Mouse (Mus musculus) forebrain, embryonic 16.5 days (tissue): Measurements from ENCODE around the gene Sox30. TPM values are rescaled to one million over a fixed set of nuclear protein-coding genes. Genes with fewer than 3 reads are reported as not detected.
A peak's percentile ranks its signal among the peaks of the same experiment; 100 is the strongest.

Experiments
- ATAC-seq: fragments of 200-750 bp; cut with Nextera tagmentation; 2 replicates; pipeline ENCODE4 v1.8.0; 2017; ENCODE audit warnings: mild to moderate bottlenecking, moderate library complexity
- H3K27ac ChIP-seq: fragments of 300-500 bp; sonication (generic); 2 replicates; pipeline ENCODE4 v1.5.1; 2014; ENCODE audit warnings: low read length, control low read depth
- H3K27me3 ChIP-seq: fragments of 300-500 bp; sonication (generic); replicated peaks from 2 replicates; pipeline ENCODE4 v1.6.1; 2014; ENCODE audit warnings: low read length; ENCODE audit not compliant: control insufficient read depth, insufficient read depth
- H3K36me3 ChIP-seq: fragments of 300-500 bp; sonication (generic); 2 replicates; pipeline ENCODE4 v1.6.1; 2014; ENCODE audit not compliant: control insufficient read depth, insufficient read depth
- H3K4me1 ChIP-seq: fragments of 300-500 bp; sonication (generic); replicated peaks from 2 replicates; pipeline ENCODE4 v1.6.1; 2014; ENCODE audit warnings: low read length; ENCODE audit not compliant: control insufficient read depth, insufficient read depth
- H3K4me2 ChIP-seq: fragments of 300-500 bp; sonication (generic); 2 replicates; pipeline ENCODE4 v1.6.1; 2014; ENCODE audit warnings: mild to moderate bottlenecking, low read length, control low read depth
- H3K4me3 ChIP-seq: fragments of 300-500 bp; sonication (generic); replicated peaks from 2 replicates; pipeline ENCODE4 v1.5.1; 2014; ENCODE audit warnings: mild to moderate bottlenecking, low read length, control low read depth
- H3K9ac ChIP-seq: fragments of 300-500 bp; sonication (generic); replicated peaks from 2 replicates; pipeline ENCODE4 v1.6.1; 2014; ENCODE audit warnings: low read depth, low read length, control low read depth
- H3K9me3 ChIP-seq: fragments of 300-500 bp; sonication (generic); 2 replicates; pipeline ENCODE4 v1.6.1; 2016; ENCODE audit warnings: low read length; ENCODE audit not compliant: control insufficient read depth
- WGBS: fragments of 180-500 bp; shearing (Covaris S2); extraction: QIAGEN DNeasy Blood & Tissue Kit; methylation state at CpG from one replicate; pipeline ENCODE4 v1.1.7; 2014; 5-methylcytosine and 5-hydroxymethylcytosine counted together
- polyA plus RNA-seq: library from polyadenylated mRNA; unstranded; fragments of >200 nt; fragmentation: Nextera tagmentation; extraction: Ambion mirVana; gene quantifications from 2 replicates; pipeline ENCODE4 v1.2.1, GENCODE M21; 2015

The Sox30 gene
- polyA plus RNA-seq, 1 experiment from 2014 or later: not detected

- no peaks in the 10 kb centered on the region for H3K27me3 ChIP-seq
- H3K4me2 ChIP-seq: no peak overlapping the region
- no peaks in the 10 kb centered on the region for H3K9me3 ChIP-seq
- no peak overlapping the region for H3K4me3 ChIP-seq
- H3K36me3 ChIP-seq: no peaks in the 10 kb centered on the region
- WGBS: 89% methylated on average over 6 of the region's 6 CpGs
- ATAC-seq: no peak
- H3K4me1 ChIP-seq: no peaks in the 10 kb centered on the region
- H3K9ac ChIP-seq: no peak overlapping the region
- H3K27ac ChIP-seq: no peak overlapping the region
Observed at GRCm38 (mm10) chr11:46027952-46028814, 48.1 kb downstream of the Sox30 start.

- H3K9ac ChIP-seq: no peak overlapping the region
- H3K27me3 ChIP-seq: no peaks in the 10 kb centered on the region
- ATAC-seq: peak; percentile 31; the same call in 1 of the 2 replicates
- H3K4me2 ChIP-seq: no peak overlapping the region
- 79% methylated on average over 2 of the region's 2 CpGs for WGBS
- H3K9me3 ChIP-seq: no peaks in the 10 kb centered on the region
- H3K36me3 ChIP-seq: no peaks in the 10 kb centered on the region
- no peaks in the 10 kb centered on the region for H3K4me1 ChIP-seq
- no peak overlapping the region for H3K27ac ChIP-seq
- no peak overlapping the region for H3K4me3 ChIP-seq
Observed at GRCm38 (mm10) chr11:46029485-46029884, 49.4 kb downstream of the Sox30 start.

GRCm38 (mm10) chr11:46030026-46030425 is 49.9 kb downstream of the Sox30 start:
- H3K4me2 ChIP-seq: no peak overlapping the region
- H3K4me1 ChIP-seq: no peaks in the 10 kb centered on the region
- no peaks in the 10 kb centered on the region for H3K36me3 ChIP-seq
- no peak overlapping the region for H3K9ac ChIP-seq
- no peaks in the 10 kb centered on the region for H3K27me3 ChIP-seq
- no peak overlapping the region for H3K27ac ChIP-seq
- no peak overlapping the region for H3K4me3 ChIP-seq
- ATAC-seq: 0 out of 2 replicates have a peak, but pooled peaks have one; percentile 40
- H3K9me3 ChIP-seq: no peaks in the 10 kb centered on the region
- WGBS: 41% methylated on average over 2 of the region's 2 CpGs

GRCm38 (mm10) chr11:46031470-46031869 is 51.4 kb downstream of the Sox30 start:
- WGBS: 59% methylated on average over 3 of the region's 3 CpGs
- Histone ChIP-seq H3K9ac (no peak overlapping the region), H3K27me3 (no peaks in the 10 kb centered on the region), H3K9me3 (no peaks in the 10 kb centered on the region), H3K4me2 (no peak overlapping the region), H3K4me3 (no peak overlapping the region), H3K36me3 (no peaks in the 10 kb centered on the region), H3K27ac (no peak overlapping the region), H3K4me1 (no peaks in the 10 kb centered on the region)
- ATAC-seq: no peak

- Histone ChIP-seq H3K9ac (no peak overlapping the region), H3K4me3 (no peak overlapping the region), H3K9me3 (no peaks in the 10 kb centered on the region), H3K27ac (no peak overlapping the region), H3K4me1 (no peaks in the 10 kb centered on the region), H3K4me2 (no peak overlapping the region), H3K36me3 (no peaks in the 10 kb centered on the region), H3K27me3 (no peaks in the 10 kb centered on the region)
- ATAC-seq: no peak
- 90% methylated on average over 7 of the region's 7 CpGs for WGBS
Observed at GRCm38 (mm10) chr11:46032956-46033355, 52.8 kb downstream of the Sox30 start.

GRCm38 (mm10) chr11:46036374-46036773 is 56.3 kb downstream of the Sox30 start:
- H3K9ac ChIP-seq: no peak overlapping the region
- no peak overlapping the region for H3K4me2 ChIP-seq
- no peaks in the 10 kb centered on the region for H3K27me3 ChIP-seq
- no peak overlapping the region for H3K27ac ChIP-seq
- no peaks in the 10 kb centered on the region for H3K4me1 ChIP-seq
- no peak for ATAC-seq
- no peaks in the 10 kb centered on the region for H3K9me3 ChIP-seq
- H3K36me3 ChIP-seq: no peaks in the 10 kb centered on the region
- WGBS: 97% methylated on average over 10 of the region's 10 CpGs
- H3K4me3 ChIP-seq: no peak overlapping the region

- no peak overlapping the region for H3K4me3 ChIP-seq
- no peaks in the 10 kb centered on the region for H3K4me1 ChIP-seq
Observed at GRCm38 (mm10) chr11:46038901-46039300, 58.8 kb downstream of the Sox30 start.

GRCm38 (mm10) chr11:46039335-46039734 is 59.2 kb downstream of the Sox30 start:
- H3K9ac ChIP-seq: no peak overlapping the region
- no peaks in the 10 kb centered on the region for H3K9me3 ChIP-seq
- H3K4me1 ChIP-seq: no peaks in the 10 kb centered on the region
- WGBS: 81% methylated on average over 11 of the region's 11 CpGs
- H3K4me3 ChIP-seq: no peak overlapping the region
- no peaks in the 10 kb centered on the region for H3K27me3 ChIP-seq
- H3K4me2 ChIP-seq: no peak overlapping the region
- ATAC-seq: no peak
- no peak overlapping the region for H3K27ac ChIP-seq
- H3K36me3 ChIP-seq: no peaks in the 10 kb centered on the region

More at GRCm38 (mm10) chr11:46038901-46039300, 58.8 kb downstream of the Sox30 start:
- WGBS: 82% methylated on average over 15 of the region's 15 CpGs
- Histone ChIP-seq H3K4me2 (no peak overlapping the region), H3K9ac (no peak overlapping the region), H3K36me3 (no peaks in the 10 kb centered on the region), H3K27ac (no peak overlapping the region), H3K9me3 (no peaks in the 10 kb centered on the region), H3K27me3 (no peaks in the 10 kb centered on the region)
- ATAC-seq: no peak

- no peaks in the 10 kb centered on the region for H3K9me3 ChIP-seq
- H3K9ac ChIP-seq: no peak overlapping the region
- H3K4me3 ChIP-seq: no peak overlapping the region
- H3K27ac ChIP-seq: no peak overlapping the region
- no peaks in the 10 kb centered on the region for H3K4me1 ChIP-seq
- no peak for ATAC-seq
- H3K36me3 ChIP-seq: no peaks in the 10 kb centered on the region
- no peak overlapping the region for H3K4me2 ChIP-seq
- WGBS: 88% methylated on average over 9 of the region's 9 CpGs
- no peaks in the 10 kb centered on the region for H3K27me3 ChIP-seq
Observed at GRCm38 (mm10) chr11:46040841-46041556, 60.9 kb downstream of the Sox30 start.
